Mouse (Mus musculus) gastrocnemius, postnatal 10 days (tissue): ENCODE data around the gene Krt222. TPM values are rescaled to one million over a fixed set of nuclear protein-coding genes. Genes with fewer than 3 reads are reported as not detected.

Experiments used
- DNase-seq: peaks from one replicate; pipeline ENCODE4 v3.0.0; 2021; ENCODE audit warnings: mixed read lengths
- total RNA-seq, 2 experiments: library from RNA; stranded (reverse); gene quantifications; 2 replicates each; pipeline ENCODE4 v1.2.3; 2021

The Krt222 gene
- total RNA-seq, 2 experiments from 2014 or later, result 9.3 to 11.7 TPM

DNA sequence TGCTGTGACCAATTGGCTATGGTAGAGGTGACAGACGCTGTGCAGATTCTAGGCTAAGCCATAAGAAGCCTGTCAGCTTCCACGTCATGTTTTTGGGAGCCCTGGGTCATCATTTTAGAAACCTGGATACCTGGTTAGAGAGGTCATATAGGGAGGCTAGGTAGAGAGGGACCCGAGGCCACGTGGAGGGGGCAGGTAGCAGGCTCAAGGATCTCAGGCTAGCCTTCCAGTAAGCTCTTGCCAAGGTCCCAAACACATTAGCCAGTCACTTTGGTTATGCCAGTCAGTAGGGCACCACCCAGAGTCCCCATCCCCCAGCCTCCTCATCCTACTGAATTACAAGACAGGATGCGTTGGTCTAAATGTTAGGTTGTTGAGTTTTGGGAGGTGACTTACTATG lies 1.8 kb downstream of the Krt222 start:
- DNase-seq, result no peak

GRCm38 (mm10) chr11:99238468-99238867 lies 5.4 kb downstream of the Krt222 start:
- DNase-seq, result no peak

- DNase-seq, result no peak
Observed at GRCm38 (mm10) chr11:99231049-99231816, 12.7 kb downstream of the Krt222 start.

- peak; percentile 84 for DNase-seq
Observed at GRCm38 (mm10) chr11:99230261-99231048, 13.4 kb downstream of the Krt222 start, which contains the start of gene Smarce1. TSS of gene Smarce1 (minus strand) at chr11:99231017.

DNA sequence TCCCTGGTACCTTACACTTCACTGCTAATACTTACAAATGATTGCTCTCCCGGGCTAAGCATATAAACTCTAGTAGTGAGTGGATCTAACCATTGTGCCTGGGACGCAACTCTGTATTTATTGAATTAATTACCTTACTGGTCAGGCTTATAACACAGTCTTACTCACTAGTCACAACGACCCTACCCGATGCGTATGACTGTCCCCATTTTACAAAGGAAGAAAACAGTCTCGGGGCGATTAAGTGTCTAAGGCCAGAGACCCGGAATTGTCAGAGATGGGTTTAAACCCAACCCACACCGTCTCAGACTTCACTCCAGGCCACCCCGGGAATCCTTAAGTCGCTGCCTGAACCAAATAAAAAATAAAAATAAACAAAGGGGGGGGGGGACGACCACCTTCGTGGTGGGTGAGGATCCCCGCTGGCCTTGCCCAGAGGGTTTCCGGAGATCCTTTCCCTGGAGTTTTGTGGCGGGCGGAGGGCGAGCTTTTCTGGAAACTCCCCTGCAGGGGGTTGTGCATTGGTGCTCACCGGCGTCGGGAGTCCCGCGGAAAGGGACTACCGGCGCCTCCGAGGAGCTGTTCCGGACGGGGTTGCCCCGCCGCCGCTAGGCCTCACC lies 14.1 kb downstream of the Krt222 start:
- DNase-seq, result no peak

- DNase-seq, result no peak
Observed at GRCm38 (mm10) chr11:99226298-99226697, 17.6 kb downstream of the Krt222 start.

DNA sequence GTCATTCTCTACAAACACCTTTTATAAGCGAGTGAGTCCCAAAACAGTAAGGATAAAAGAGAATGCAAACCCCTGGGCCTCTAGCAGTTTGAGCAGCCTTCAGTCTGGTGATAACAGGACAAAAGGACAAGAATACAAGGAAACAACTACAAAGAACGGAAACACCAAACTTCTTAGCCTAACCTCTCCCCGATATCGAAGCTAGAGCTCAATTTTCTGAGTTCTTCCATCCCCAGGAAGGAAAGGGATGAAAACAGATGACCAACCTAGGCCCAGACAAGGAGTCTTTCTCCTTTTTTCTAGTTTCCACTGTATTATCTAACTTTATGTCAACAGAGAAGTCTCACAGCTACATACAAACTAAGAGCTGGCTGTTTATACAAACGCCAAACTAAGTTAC lies 20.6 kb downstream of the Krt222 start:
- no peak for DNase-seq

DNA sequence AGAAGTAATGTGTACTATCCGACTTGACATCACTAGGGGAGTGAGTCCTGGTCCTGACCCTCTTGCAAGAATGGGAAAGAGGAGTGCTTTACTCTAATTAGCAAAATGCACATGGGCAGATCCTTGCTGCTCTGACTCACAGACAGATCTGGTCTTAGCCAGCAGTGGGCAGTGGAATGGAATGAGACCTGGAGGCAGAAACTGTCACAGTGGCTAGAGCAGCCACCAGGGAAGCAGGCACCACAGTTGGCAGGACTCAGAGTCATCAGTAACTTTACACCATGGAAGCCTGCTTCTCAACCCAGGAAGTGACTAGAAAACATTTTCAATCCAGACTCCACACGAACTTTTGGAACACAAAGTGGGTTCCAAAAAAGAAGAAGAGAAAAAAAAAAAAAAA lies 22.1 kb downstream of the Krt222 start:
- no peak for DNase-seq

- DNase-seq, result no peak
Observed at GRCm38 (mm10) chr11:99217248-99217986, 26.5 kb downstream of the Krt222 start.

GRCm38 (mm10) chr11:99216181-99216580 lies 27.7 kb downstream of the Krt222 start:
- no peak for DNase-seq

DNA sequence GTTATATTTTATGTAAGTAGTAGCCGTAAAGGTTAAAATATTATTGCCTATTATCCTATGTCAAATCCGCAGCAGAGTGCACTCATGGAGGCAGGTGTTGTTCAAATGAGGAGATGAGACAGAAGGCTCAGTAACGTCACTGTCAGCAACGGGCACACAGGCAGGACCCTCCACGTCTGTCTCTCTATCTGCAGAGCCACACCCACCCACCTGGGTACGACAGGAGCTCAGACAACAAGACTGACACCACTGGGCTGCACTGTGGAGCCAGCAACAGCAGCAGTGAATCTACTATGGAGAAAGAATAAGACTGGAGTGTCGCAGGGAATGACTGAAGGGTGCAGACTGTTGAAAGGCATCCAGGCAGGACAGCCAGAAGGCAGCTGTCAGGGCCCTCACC lies 31.2 kb downstream of the Krt222 start:
- DNase-seq, result no peak

- no peak for DNase-seq
Observed at GRCm38 (mm10) chr11:99211964-99212363, 31.9 kb downstream of the Krt222 start.

GRCm38 (mm10) chr11:99208105-99208669 lies 35.7 kb downstream of the Krt222 start:
- no peak for DNase-seq

DNA sequence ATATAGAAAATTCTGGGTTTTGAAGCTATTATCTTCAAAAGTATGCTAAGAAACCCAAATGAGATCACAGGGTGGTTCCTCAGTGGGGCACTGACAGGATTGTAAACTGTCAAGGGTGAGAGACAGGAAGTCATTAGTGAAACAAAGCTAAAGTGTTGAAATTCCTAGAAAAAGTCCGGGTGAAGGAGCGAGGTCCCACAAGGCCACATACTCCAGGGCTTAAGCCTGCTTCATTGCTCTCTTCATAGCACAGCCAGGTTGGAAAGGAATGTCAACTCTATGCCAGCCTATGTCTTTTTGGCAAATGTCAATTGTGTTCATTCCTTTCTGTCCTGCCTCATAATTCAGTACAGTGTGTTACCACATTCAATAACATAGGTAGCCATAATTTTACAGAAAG lies 36.4 kb downstream of the Krt222 start:
- DNase-seq, result no peak

DNA sequence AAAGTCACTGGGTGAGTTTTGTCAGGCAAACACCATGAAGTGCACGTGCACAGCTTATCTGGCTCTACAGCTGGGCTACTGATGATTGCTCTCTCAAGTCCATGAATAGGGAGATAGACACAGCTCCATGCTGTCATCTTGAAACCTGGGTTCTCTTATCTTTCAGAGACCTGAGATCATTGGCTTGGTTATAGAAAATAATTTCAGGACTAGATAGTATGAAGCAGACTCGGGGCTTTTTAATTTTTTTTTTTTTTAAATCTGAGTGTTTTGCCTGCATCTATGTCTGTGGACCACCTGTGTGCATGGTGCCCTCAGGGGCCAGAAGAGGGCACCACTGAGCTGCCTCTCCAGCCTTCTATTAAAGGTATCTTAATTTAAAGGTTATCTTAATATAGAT lies 36.9 kb downstream of the Krt222 start:
- DNase-seq, result peak; percentile 29

GRCm38 (mm10) chr11:99189154-99189582 lies 54.7 kb downstream of the Krt222 start:
- DNase-seq, result peak; percentile 58

- no peak for DNase-seq
Observed at GRCm38 (mm10) chr11:99187348-99187747, 56.5 kb downstream of the Krt222 start.

GRCm38 (mm10) chr11:99186836-99187235 lies 57.0 kb downstream of the Krt222 start:
- DNase-seq, result no peak
